Mouse (Mus musculus) neural tube, embryonic 13.5 days (tissue): ENCODE data around the gene Zdhhc22. TPM values are rescaled to one million over a fixed set of nuclear protein-coding genes. Genes with fewer than 3 reads are reported as not detected.

Source experiments
- ATAC-seq: fragments of 200-750 bp; cut with Nextera tagmentation; 2 replicates; pipeline ENCODE4 v1.8.0; 2017; ENCODE audit warnings: low read depth, mild to moderate bottlenecking, moderate TSS enrichment, moderate library complexity
- H3K27ac ChIP-seq: fragments of 300-500 bp; sonication (generic); replicated peaks from 2 replicates; pipeline ENCODE4 v1.5.1; 2015; ENCODE audit warnings: moderate library complexity, mild to moderate bottlenecking, inconsistent platforms
- H3K27me3 ChIP-seq: fragments of 300-500 bp; sonication (generic); 2 replicates; pipeline ENCODE4 v1.6.1; 2015; ENCODE audit warnings: mild to moderate bottlenecking, inconsistent platforms
- H3K36me3 ChIP-seq: fragments of 300-500 bp; sonication (generic); 2 replicates; pipeline ENCODE4 v1.6.1; 2015; ENCODE audit warnings: mild to moderate bottlenecking, inconsistent platforms
- H3K4me1 ChIP-seq: fragments of 300-500 bp; sonication (generic); replicated peaks from 2 replicates; pipeline ENCODE4 v1.6.1; 2015; ENCODE audit warnings: inconsistent platforms
- H3K4me2 ChIP-seq: fragments of 300-500 bp; sonication (generic); 2 replicates; pipeline ENCODE4 v1.6.1; 2015; ENCODE audit warnings: inconsistent platforms, mild to moderate bottlenecking, moderate library complexity
- H3K4me3 ChIP-seq: fragments of 300-500 bp; sonication (generic); 2 replicates; pipeline ENCODE4 v1.5.1; 2015; ENCODE audit warnings: mild to moderate bottlenecking, inconsistent platforms
- H3K9ac ChIP-seq: fragments of 300-500 bp; sonication (generic); 2 replicates; pipeline ENCODE4 v1.6.1; 2015; ENCODE audit warnings: moderate library complexity, mild to moderate bottlenecking, inconsistent platforms
- H3K9me3 ChIP-seq: fragments of 300-500 bp; sonication (generic); 2 replicates; pipeline ENCODE4 v1.6.1; 2016; ENCODE audit warnings: inconsistent platforms
- WGBS: fragments of 180-500 bp; shearing (Covaris S2); methylation state at CpG from one replicate; pipeline ENCODE4 v1.1.7; 2015; 5-methylcytosine and 5-hydroxymethylcytosine counted together
- polyA plus RNA-seq: library from polyadenylated mRNA; unstranded; fragments of >200 nt; fragmentation: Nextera tagmentation; extraction: Ambion mirVana; gene quantifications from 2 replicates; pipeline ENCODE4 v1.2.1, GENCODE M21; 2015

Gene Zdhhc22
- 17.1 and 23.5 TPM in 2 replicates for polyA plus RNA-seq

GRCm38 (mm10) chr12:86989890-86990754 is at the start of gene Zdhhc22:
TSS of gene Zdhhc22 (minus strand) at chr12:86990430.
- Histone ChIP-seq H3K4me2 (peak within 1 kb of the TSS; percentile 75), H3K27me3 (peaks cover 78% of the 10 kb centered on the region), H3K4me3 (peak within 1 kb of the TSS; percentile 57), H3K9ac (peak within 1 kb of the TSS; percentile 81), H3K4me1 (peaks cover 21% of the 10 kb centered on the region), H3K27ac (peak within 1 kb of the TSS; percentile 64), H3K36me3 (no peaks in the 10 kb centered on the region), H3K9me3 (no peaks in the 10 kb centered on the region)
- WGBS, result under 1% methylated on average over 54 of the region's 68 CpGs
- ATAC-seq, result peak; percentile 81

GRCm38 (mm10) chr12:87036631-87037030 is 46.4 kb upstream of the Zdhhc22 start:
- no peak for ATAC-seq
- Histone ChIP-seq H3K4me2 (no peak overlapping the region), H3K9me3 (no peaks in the 10 kb centered on the region), H3K9ac (no peak overlapping the region), H3K36me3 (no peaks in the 10 kb centered on the region), H3K27ac (no peak overlapping the region), H3K4me1 (no peaks in the 10 kb centered on the region), H3K27me3 (no peaks in the 10 kb centered on the region), H3K4me3 (no peak overlapping the region)
- WGBS, result 94% methylated on average over 7 of the region's 7 CpGs

GRCm38 (mm10) chr12:87031163-87031763 is 41.0 kb upstream of the Zdhhc22 start:
- ATAC-seq, result no peak
- no peaks in the 10 kb centered on the region for H3K9me3 ChIP-seq
- no peak overlapping the region for H3K4me2 ChIP-seq
- H3K36me3 ChIP-seq, result no peaks in the 10 kb centered on the region
- no peak overlapping the region for H3K9ac ChIP-seq
- peaks cover 20% of the 10 kb centered on the region for H3K27me3 ChIP-seq
- H3K4me1 ChIP-seq, result peaks cover 22% of the 10 kb centered on the region
- no peak overlapping the region for H3K4me3 ChIP-seq
- 82% methylated on average over 5 of the region's 5 CpGs for WGBS
- no peak overlapping the region for H3K27ac ChIP-seq

- Histone ChIP-seq H3K4me1 (peaks cover 22% of the 10 kb centered on the region), H3K36me3 (no peaks in the 10 kb centered on the region), H3K27ac (no peak overlapping the region), H3K4me3 (no peak overlapping the region), H3K27me3 (peaks cover 25% of the 10 kb centered on the region), H3K4me2 (no peak overlapping the region), H3K9ac (no peak overlapping the region), H3K9me3 (no peaks in the 10 kb centered on the region)
- no peak for ATAC-seq
- 67% methylated on average over 5 of the region's 5 CpGs for WGBS
These were observed 39.2 kb upstream of the Zdhhc22 start for GRCm38 (mm10) chr12:87029251-87029976.

- ATAC-seq, result no peak
- H3K9ac ChIP-seq, result 0 out of 2 replicates have a peak overlapping the region, but pooled peaks have one; percentile 22
- peaks cover 25% of the 10 kb centered on the region for H3K27me3 ChIP-seq
- H3K4me2 ChIP-seq, result peak overlapping the region; percentile 59
- WGBS, result 80% methylated on average over 2 of the region's 2 CpGs
- H3K27ac ChIP-seq, result no peak overlapping the region
- no peaks in the 10 kb centered on the region for H3K9me3 ChIP-seq
- H3K4me1 ChIP-seq, result peaks cover 22% of the 10 kb centered on the region
- H3K4me3 ChIP-seq, result no peak overlapping the region
- no peaks in the 10 kb centered on the region for H3K36me3 ChIP-seq
These were observed 37.8 kb upstream of the Zdhhc22 start for GRCm38 (mm10) chr12:87028068-87028467.

GRCm38 (mm10) chr12:87027391-87027790 is 37.2 kb upstream of the Zdhhc22 start:
- no peaks in the 10 kb centered on the region for H3K9me3 ChIP-seq
- peak overlapping the region; percentile 50 for H3K4me3 ChIP-seq
- no peak for ATAC-seq
- peak overlapping the region; percentile 74 for H3K9ac ChIP-seq
- H3K4me1 ChIP-seq, result peaks cover 22% of the 10 kb centered on the region
- H3K27ac ChIP-seq, result no peak overlapping the region
- H3K27me3 ChIP-seq, result peaks cover 25% of the 10 kb centered on the region
- WGBS, result 64% methylated on average over 5 of the region's 5 CpGs
- H3K36me3 ChIP-seq, result no peaks in the 10 kb centered on the region
- H3K4me2 ChIP-seq, result peak overlapping the region; percentile 59

GRCm38 (mm10) chr12:87026871-87027240 is 36.6 kb upstream of the Zdhhc22 start:
- ATAC-seq, result peak; percentile 41
- Histone ChIP-seq H3K27me3 (peaks cover 25% of the 10 kb centered on the region), H3K4me3 (peak overlapping the region; percentile 50), H3K4me1 (peaks cover 22% of the 10 kb centered on the region), H3K9ac (peak overlapping the region; percentile 74), H3K9me3 (no peaks in the 10 kb centered on the region), H3K36me3 (no peaks in the 10 kb centered on the region), H3K4me2 (peak overlapping the region; percentile 59), H3K27ac (peak overlapping the region; percentile 78)
- WGBS, result 17% methylated on average over 8 of the region's 8 CpGs

GRCm38 (mm10) chr12:87026109-87026870 is 36.1 kb upstream of the Zdhhc22 start:
- peak overlapping the region; percentile 78 for H3K27ac ChIP-seq
- H3K9ac ChIP-seq, result peak overlapping the region; percentile 74
- peak overlapping the region; percentile 59 for H3K4me2 ChIP-seq
- 3% methylated on average over 30 of the region's 30 CpGs for WGBS
- ATAC-seq, result peak; percentile 84
- peaks cover 22% of the 10 kb centered on the region for H3K4me1 ChIP-seq
- peak overlapping the region; percentile 50 for H3K4me3 ChIP-seq
- H3K36me3 ChIP-seq, result no peaks in the 10 kb centered on the region
- H3K9me3 ChIP-seq, result no peaks in the 10 kb centered on the region
- peaks cover 25% of the 10 kb centered on the region for H3K27me3 ChIP-seq

- no peaks in the 10 kb centered on the region for H3K36me3 ChIP-seq
- no peak overlapping the region for H3K4me3 ChIP-seq
- 85% methylated on average over 3 of the region's 3 CpGs for WGBS
- no peak overlapping the region for H3K27ac ChIP-seq
- ATAC-seq, result no peak
- H3K9ac ChIP-seq, result no peak overlapping the region
- H3K4me2 ChIP-seq, result no peak overlapping the region
- H3K9me3 ChIP-seq, result no peaks in the 10 kb centered on the region
- H3K4me1 ChIP-seq, result peaks cover 21% of the 10 kb centered on the region
- peaks cover 24% of the 10 kb centered on the region for H3K27me3 ChIP-seq
These were observed 33.2 kb upstream of the Zdhhc22 start for GRCm38 (mm10) chr12:87023456-87023855.

GRCm38 (mm10) chr12:87022006-87022405 is 31.8 kb upstream of the Zdhhc22 start:
- H3K27ac ChIP-seq, result no peak overlapping the region
- no peaks in the 10 kb centered on the region for H3K9me3 ChIP-seq
- 79% methylated on average over 2 of the region's 2 CpGs for WGBS
- H3K4me3 ChIP-seq, result no peak overlapping the region
- H3K4me1 ChIP-seq, result peaks cover 7% of the 10 kb centered on the region; the same call in 1 of the 2 replicates
- no peak overlapping the region for H3K4me2 ChIP-seq
- H3K9ac ChIP-seq, result no peak overlapping the region
- no peaks in the 10 kb centered on the region for H3K36me3 ChIP-seq
- peaks cover 9% of the 10 kb centered on the region; the same call in 1 of the 2 replicates for H3K27me3 ChIP-seq
- no peak for ATAC-seq

GRCm38 (mm10) chr12:87021040-87021439 is 30.8 kb upstream of the Zdhhc22 start, which contains the start of gene Tmem63c:
TSS of gene Tmem63c (plus strand) at chr12:87021340.
- Histone ChIP-seq H3K9me3 (no peaks in the 10 kb centered on the region), H3K27me3 (0 out of 2 replicates have a peak, but pooled peaks cover 3% of the 10 kb centered on the region), H3K4me1 (no peaks in the 10 kb centered on the region), H3K36me3 (no peaks in the 10 kb centered on the region), H3K4me2 (no peak within 1 kb of the TSS), H3K9ac (no peak within 1 kb of the TSS), H3K27ac (no peak within 1 kb of the TSS), H3K4me3 (no peak within 1 kb of the TSS)
- ATAC-seq, result no peak
- WGBS, result 83% methylated on average over 6 of the region's 6 CpGs
